In genomic region chrX:150814139-150814469, GRCm38 (mm10) we compare ENCODE assay signal across 8 mouse cellular contexts. TPM values are rescaled to one million over a fixed set of nuclear protein-coding genes. Genes with fewer than 3 reads are reported as not detected.
DNase-seq lines count a peak whose midpoint lies in the region; ATAC-seq lines count a peak whose summit lies in the region.

Gene Maged2, minus strand, starts transcription at chrX:150814345.

- H3K4me2 ChIP-seq in kidney, embryonic 15.5 days = peak within 1 kb of the TSS; percentile 59
- H3K4me2 ChIP-seq in forebrain, embryonic 12.5 days = peak within 1 kb of the TSS; percentile 55
- H3K4me2 ChIP-seq in limb, embryonic 11.5 days (ENCODE audit: low read depth, severe bottlenecking) = peak within 1 kb of the TSS; percentile 43
- peak within 1 kb of the TSS; percentile 58 for H3K4me2 ChIP-seq in neural tube, embryonic 13.5 days

- H3K36me3 ChIP-seq in kidney, embryonic 15.5 days = peaks cover 26% of the 10 kb centered on the region
- H3K36me3 ChIP-seq in forebrain, embryonic 12.5 days (replicated peaks) = peaks cover 23% of the 10 kb centered on the region
- no peaks in the 10 kb centered on the region for H3K36me3 ChIP-seq in limb, embryonic 11.5 days (ENCODE audit: control insufficient read depth, insufficient read depth, low read length)
- H3K36me3 ChIP-seq in neural tube, embryonic 13.5 days = peaks cover 26% of the 10 kb centered on the region

- H3K9ac ChIP-seq in kidney, embryonic 15.5 days = peak within 1 kb of the TSS; percentile 31
- H3K9ac ChIP-seq in forebrain, embryonic 12.5 days = peak within 1 kb of the TSS; percentile 48
- peak within 1 kb of the TSS; percentile 45; the same call in 1 of the 2 replicates for H3K9ac ChIP-seq in limb, embryonic 11.5 days (ENCODE audit: low read length)
- peak within 1 kb of the TSS; percentile 68 for H3K9ac ChIP-seq in neural tube, embryonic 13.5 days

- 19% methylated on average over 7 of the region's 7 CpGs for WGBS in kidney, embryonic 15.5 days
- 21% methylated on average over 7 of the region's 7 CpGs for WGBS in forebrain, embryonic 12.5 days
- 28% methylated on average over 7 of the region's 7 CpGs for WGBS in limb, embryonic 11.5 days
- 17% methylated on average over 7 of the region's 7 CpGs for WGBS in neural tube, embryonic 13.5 days

- DNase-seq in kidney, adult 8-10 months = no peak
- peak; percentile 5 for DNase-seq in R1 (ENCODE audit: low read depth, low spot score)
- DNase-seq in heart, postnatal 36 days = no peak
- DNase-seq in limb, embryonic 11.5 days (ENCODE audit: low spot score) = peak; percentile 49
- DNase-seq in natural killer cell, adult 2 months (ENCODE audit: low spot score in 2 of 2) = no peak

- H3K4me3 ChIP-seq in kidney, embryonic 15.5 days (replicated peaks) = peak within 1 kb of the TSS; percentile 56
- peak within 1 kb of the TSS; percentile 47 for H3K4me3 ChIP-seq in forebrain, embryonic 12.5 days (replicated peaks)
- peak within 1 kb of the TSS; percentile 47 for H3K4me3 ChIP-seq in limb, embryonic 11.5 days (ENCODE audit: low read depth, low read length)
- H3K4me3 ChIP-seq in neural tube, embryonic 13.5 days = peak within 1 kb of the TSS; percentile 48

- H3K9me3 ChIP-seq in kidney, embryonic 15.5 days (replicated peaks) = no peaks in the 10 kb centered on the region
- H3K9me3 ChIP-seq in forebrain, embryonic 12.5 days = no peaks in the 10 kb centered on the region
- H3K9me3 ChIP-seq in limb, embryonic 11.5 days (ENCODE audit: control insufficient read depth, low read length) = no peaks in the 10 kb centered on the region
- H3K9me3 ChIP-seq in neural tube, embryonic 13.5 days = no peaks in the 10 kb centered on the region

- peak; percentile 35 for ATAC-seq in kidney, embryonic 15.5 days (replicated peaks; ENCODE audit: low FRiP score)
- peak; percentile 33; the same call in 1 of the 2 replicates for ATAC-seq in forebrain, embryonic 12.5 days (ENCODE audit: low FRiP score)
- peak; percentile 53; the same call in 1 of the 2 replicates for ATAC-seq in limb, embryonic 11.5 days (ENCODE audit: insufficient number of reproducible peaks, low FRiP score, low TSS enrichment, low read depth)
- peak; percentile 34 for ATAC-seq in neural tube, embryonic 13.5 days (ENCODE audit: low read depth)

- peak within 1 kb of the TSS; percentile 88 for H3K27ac ChIP-seq in kidney, embryonic 15.5 days
- peak within 1 kb of the TSS; percentile 79 for H3K27ac ChIP-seq in forebrain, embryonic 12.5 days
- H3K27ac ChIP-seq in limb, embryonic 11.5 days (replicated peaks; ENCODE audit: low read depth, low read length) = peak within 1 kb of the TSS; percentile 55; the same call in 1 of the 2 replicates
- peak within 1 kb of the TSS; percentile 85 for H3K27ac ChIP-seq in neural tube, embryonic 13.5 days (replicated peaks)

- H3K4me1 ChIP-seq in kidney, embryonic 15.5 days = peaks cover 6% of the 10 kb centered on the region
- no peaks in the 10 kb centered on the region for H3K4me1 ChIP-seq in forebrain, embryonic 12.5 days
- no peaks in the 10 kb centered on the region for H3K4me1 ChIP-seq in limb, embryonic 11.5 days (ENCODE audit: control insufficient read depth, insufficient read depth, low read length)
- peaks cover 11% of the 10 kb centered on the region for H3K4me1 ChIP-seq in neural tube, embryonic 13.5 days (replicated peaks)

- peaks cover 10% of the 10 kb centered on the region for H3K27me3 ChIP-seq in kidney, embryonic 15.5 days
- H3K27me3 ChIP-seq in forebrain, embryonic 12.5 days = peaks cover 5% of the 10 kb centered on the region; the same call in 1 of the 2 replicates
- H3K27me3 ChIP-seq in limb, embryonic 11.5 days (ENCODE audit: control insufficient read depth, insufficient read depth, low read length) = no peaks in the 10 kb centered on the region
- H3K27me3 ChIP-seq in neural tube, embryonic 13.5 days = no peaks in the 10 kb centered on the region; the same call in 1 of the 2 replicates

- intact Hi-C loops in heart, postnatal 36 days (cut with DNase I) = loop anchor here (5.0 to 10.0 kb wide), 2 partner anchors 143 to 271 kb away; no protein-coding TSS in a partner anchor

RNA-seq across cellular contexts. Expression of gene Maged2, which starts in this region (rescaled TPM):
- 647 and 740 TPM in 2 replicates for polyA plus RNA-seq in kidney, embryonic 15.5 days (2015; fragmentation: Nextera tagmentation; extraction: Ambion mirVana)
- polyA plus RNA-seq in forebrain, embryonic 12.5 days (2016; fragmentation: Nextera tagmentation; extraction: Ambion mirVana) = 257 and 277 TPM in 2 replicates
- total RNA-seq in heart, postnatal 36 days (2021) = 10 to 100 TPM; 23.4 to 30.2 TPM
- polyA plus RNA-seq in limb, embryonic 11.5 days (2014; fragmentation: Nextera tagmentation; extraction: Ambion mirVana) = 494 TPM in 2 replicates
- polyA plus RNA-seq in neural tube, embryonic 13.5 days (2015; fragmentation: Nextera tagmentation; extraction: Ambion mirVana) = 408 and 440 TPM in 2 replicates

Comparison
In these comparisons a context has a peak if more than half of its experiments do, and no peak if none do; other contexts are left out.
1. DNase-seq: peak in R1 (single experiment) and limb, embryonic 11.5 days (single experiment); none in kidney, adult 8-10 months (0 of 2), heart, postnatal 36 days (0 of 2) and natural killer cell, adult 2 months (0 of 2).
2. Peak in every context shown above with its lines, with median percentiles within 50 percentile points of each other: ATAC-seq, H3K27ac ChIP-seq, H3K4me2 ChIP-seq, H3K4me3 ChIP-seq and H3K9ac ChIP-seq.